Mouse (Mus musculus): ENCODE data around the gene Gm3646. TPM values are rescaled to one million over a fixed set of nuclear protein-coding genes. Genes with fewer than 3 reads are reported as not detected.

The Gm3646 gene
- total RNA-seq, 2 experiments from 2014 or later: not detected

Other genes starting within 250 kb of the Gm3646 start
- gene Rnf149, start 227.9 kb downstream of the Gm3646 start, total RNA-seq (2021): 10 to 100 TPM; 49.6 to 57.4 TPM
- gene Creg2, start 153.9 kb downstream of the Gm3646 start, total RNA-seq (2021): under 1 TPM; 0.56 to 0.98 TPM
- gene Rfx8, start 84.3 kb downstream of the Gm3646 start, total RNA-seq (2021): under 1 TPM; 0.39 to 0.93 TPM
- gene Map4k4, start 95.6 kb upstream of the Gm3646 start, total RNA-seq (2021): 100 to 1,000 TPM; 200 to 208 TPM

Data from adrenal gland, postnatal 4 days (tissue).